Mouse (Mus musculus) forebrain, embryonic 13.5 days (tissue): ENCODE results near the gene Kcna5. TPM values are rescaled to one million over a fixed set of nuclear protein-coding genes. Genes with fewer than 3 reads are reported as not detected.

Source experiments
- ATAC-seq: fragments of 200-750 bp; cut with Nextera tagmentation; 2 replicates; pipeline ENCODE4 v1.8.0; 2017
- H3K27ac ChIP-seq: fragments of 300-500 bp; sonication (generic); 2 replicates; pipeline ENCODE4 v1.5.1; 2015; ENCODE audit warnings: inconsistent platforms, mild to moderate bottlenecking, moderate library complexity
- H3K27me3 ChIP-seq: fragments of 300-500 bp; sonication (generic); 2 replicates; pipeline ENCODE4 v1.6.1; 2015; ENCODE audit warnings: mild to moderate bottlenecking, inconsistent platforms
- H3K36me3 ChIP-seq: fragments of 300-500 bp; sonication (generic); 2 replicates; pipeline ENCODE4 v1.6.1; 2015; ENCODE audit warnings: mild to moderate bottlenecking, inconsistent platforms; ENCODE audit not compliant: poor library complexity, severe bottlenecking
- H3K4me1 ChIP-seq: fragments of 300-500 bp; sonication (generic); 2 replicates; pipeline ENCODE4 v1.6.1; 2015; ENCODE audit warnings: inconsistent platforms
- H3K4me2 ChIP-seq: fragments of 300-500 bp; sonication (generic); 2 replicates; pipeline ENCODE4 v1.6.1; 2015; ENCODE audit warnings: inconsistent platforms, mild to moderate bottlenecking, moderate library complexity
- H3K4me3 ChIP-seq: fragments of 300-500 bp; sonication (generic); 2 replicates; pipeline ENCODE4 v1.5.1; 2015; ENCODE audit warnings: mild to moderate bottlenecking, inconsistent platforms
- H3K9ac ChIP-seq: fragments of 300-500 bp; sonication (generic); 2 replicates; pipeline ENCODE4 v1.6.1; 2015; ENCODE audit warnings: mild to moderate bottlenecking, inconsistent platforms
- H3K9me3 ChIP-seq: fragments of 300-500 bp; sonication (generic); replicated peaks from 2 replicates; pipeline ENCODE4 v1.6.1; 2016; ENCODE audit warnings: inconsistent platforms
- WGBS: fragments of 180-500 bp; shearing (Covaris S2); methylation state at CpG from one replicate; pipeline ENCODE4 v1.1.7; 2015; 5-methylcytosine and 5-hydroxymethylcytosine counted together
- polyA plus RNA-seq: library from polyadenylated mRNA; unstranded; fragments of >200 nt; fragmentation: Nextera tagmentation; extraction: Ambion mirVana; gene quantifications from 2 replicates; pipeline ENCODE4 v1.2.1, GENCODE M21; 2015

The Kcna5 gene
- polyA plus RNA-seq, 1 experiment from 2014 or later = 1.3 TPM

DNA sequence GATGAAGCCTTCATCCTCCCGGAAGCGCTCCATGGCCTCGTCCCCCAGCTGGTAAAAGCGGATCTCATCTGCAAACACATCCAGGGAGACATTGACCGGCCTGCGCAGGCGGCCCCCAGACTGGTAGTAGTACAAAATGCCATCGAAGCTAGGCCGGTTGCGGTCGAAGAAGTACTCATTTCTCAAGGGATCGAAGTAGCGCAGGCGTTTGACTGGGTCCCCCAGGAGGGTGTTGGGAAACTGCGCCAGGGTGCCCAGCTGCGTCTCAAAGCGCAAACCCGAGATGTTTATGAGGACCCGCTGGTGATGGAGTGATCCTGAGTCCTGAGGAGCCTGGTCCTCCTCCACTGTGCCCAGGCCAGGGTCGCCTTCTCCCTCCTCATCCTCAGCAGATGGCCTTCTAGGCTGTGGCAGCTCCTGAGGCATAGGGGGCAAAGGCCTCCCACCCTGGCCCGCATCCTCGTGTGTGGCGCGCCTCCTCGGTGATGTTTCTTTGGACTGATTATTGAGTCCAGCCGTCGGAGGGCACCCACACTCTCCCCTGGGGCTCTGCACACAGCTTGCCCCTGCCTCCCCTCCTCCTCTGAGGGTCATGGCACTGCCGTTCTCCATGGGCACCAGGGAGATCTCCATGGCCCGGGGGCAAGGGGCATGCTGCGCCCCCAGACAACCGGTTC, 543 bp downstream of the Kcna5 start:
- no peaks in the 10 kb centered on the region for H3K9me3 ChIP-seq
- peaks cover 12% of the 10 kb centered on the region for H3K4me1 ChIP-seq
- peak overlapping the region; percentile 52 for H3K4me2 ChIP-seq
- H3K27me3 ChIP-seq = peaks cover 29% of the 10 kb centered on the region
- H3K9ac ChIP-seq = 0 out of 2 replicates have a peak overlapping the region, but pooled peaks have one; percentile 41
- no peaks in the 10 kb centered on the region for H3K36me3 ChIP-seq
- peak; percentile 21; the same call in 1 of the 2 replicates for ATAC-seq
- WGBS = 12% methylated on average over 31 of the region's 31 CpGs
- H3K4me3 ChIP-seq = peak overlapping the region; percentile 22; the same call in 1 of the 2 replicates
- no peak overlapping the region for H3K27ac ChIP-seq

DNA sequence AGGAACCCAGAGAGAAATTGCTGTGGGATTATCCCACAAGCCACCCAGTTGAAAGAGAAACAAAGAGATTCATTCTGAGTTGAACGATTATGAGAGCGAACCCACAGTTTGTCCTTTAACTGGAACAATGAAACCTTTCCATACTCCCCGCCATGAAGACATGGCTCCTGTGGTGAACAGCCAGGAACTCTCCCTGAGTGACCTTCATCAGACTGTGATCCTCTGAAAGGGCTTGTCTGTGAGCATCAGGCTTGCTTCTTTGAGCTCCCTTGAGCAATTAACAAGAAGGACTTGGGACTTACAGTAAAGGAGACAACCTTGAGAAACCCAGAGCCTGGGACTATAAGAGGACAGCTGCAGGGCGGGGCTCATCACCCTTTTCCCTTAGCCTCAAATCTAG, 3.9 kb downstream of the Kcna5 start:
- ATAC-seq = no peak
- no peaks in the 10 kb centered on the region for H3K36me3 ChIP-seq
- H3K4me2 ChIP-seq = no peak overlapping the region
- WGBS = 39% methylated on average over 4 of the region's 4 CpGs
- H3K9ac ChIP-seq = no peak overlapping the region
- peaks cover 24% of the 10 kb centered on the region for H3K27me3 ChIP-seq
- H3K27ac ChIP-seq = no peak overlapping the region
- peaks cover 12% of the 10 kb centered on the region for H3K4me1 ChIP-seq
- no peaks in the 10 kb centered on the region for H3K9me3 ChIP-seq
- H3K4me3 ChIP-seq = no peak overlapping the region

GRCm38 (mm10) chr6:126530019-126530418, 5.2 kb downstream of the Kcna5 start:
- ATAC-seq = no peak
- Histone ChIP-seq H3K9ac (no peak overlapping the region), H3K27me3 (peaks cover 19% of the 10 kb centered on the region), H3K4me2 (no peak overlapping the region), H3K4me3 (no peak overlapping the region), H3K27ac (no peak overlapping the region), H3K36me3 (no peaks in the 10 kb centered on the region), H3K4me1 (peaks cover 5% of the 10 kb centered on the region), H3K9me3 (no peaks in the 10 kb centered on the region)
- WGBS = 87% methylated on average over 3 of the region's 3 CpGs

DNA sequence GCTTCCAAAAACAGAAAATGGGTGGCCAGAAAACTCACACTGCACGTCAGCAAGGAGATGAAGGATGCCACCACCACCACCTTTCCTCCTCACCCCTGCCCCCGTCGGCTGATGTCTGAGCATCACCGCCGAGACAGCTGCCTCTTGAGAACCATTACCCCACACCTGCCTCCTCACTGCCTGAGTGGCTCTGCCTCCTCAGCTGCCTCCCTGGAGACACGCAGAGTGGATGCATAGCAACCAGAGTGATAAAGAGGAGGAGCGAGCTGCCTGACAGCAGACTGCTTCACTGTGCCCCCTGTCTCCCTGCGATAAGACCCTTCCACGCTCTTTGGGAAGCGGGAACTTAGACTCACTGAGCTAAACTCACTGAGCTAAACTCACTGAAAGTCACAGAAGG, 20.5 kb downstream of the Kcna5 start:
- H3K9me3 ChIP-seq = no peaks in the 10 kb centered on the region
- peaks cover 6% of the 10 kb centered on the region; the same call in 1 of the 2 replicates for H3K4me1 ChIP-seq
- WGBS = 51% methylated on average over 10 of the region's 10 CpGs
- no peaks in the 10 kb centered on the region for H3K36me3 ChIP-seq
- H3K4me3 ChIP-seq = no peak overlapping the region
- ATAC-seq = peak; percentile 87; the same call in 1 of the 2 replicates
- H3K9ac ChIP-seq = no peak overlapping the region
- no peak overlapping the region for H3K27ac ChIP-seq
- H3K4me2 ChIP-seq = no peak overlapping the region
- no peaks in the 10 kb centered on the region for H3K27me3 ChIP-seq

DNA sequence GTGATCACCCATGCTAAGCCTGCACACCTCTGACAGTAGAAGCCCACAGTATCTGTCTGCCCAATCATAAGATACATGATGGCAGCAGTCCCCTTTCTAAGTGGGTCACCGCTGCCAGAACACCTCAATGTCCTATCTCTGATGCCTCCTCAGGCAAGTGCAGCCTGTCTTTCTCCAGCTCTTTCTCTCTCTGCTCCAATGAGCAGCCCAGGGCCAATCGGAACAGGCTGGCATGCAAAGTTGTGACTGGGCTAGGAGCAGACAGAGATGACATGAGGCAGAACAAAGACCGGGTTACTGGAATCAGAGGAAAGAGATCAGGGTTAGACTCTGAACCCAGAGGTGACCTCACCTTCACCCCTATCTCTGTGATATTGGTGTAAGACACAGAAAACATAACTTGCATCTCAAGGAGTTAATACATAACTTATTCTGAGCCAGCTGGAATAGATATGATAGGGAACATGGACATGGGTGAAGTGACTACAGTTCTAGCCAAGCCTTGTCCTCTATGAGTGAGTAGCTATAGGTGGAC, 21.4 kb downstream of the Kcna5 start:
- no peaks in the 10 kb centered on the region for H3K27me3 ChIP-seq
- H3K9ac ChIP-seq = no peak overlapping the region
- no peaks in the 10 kb centered on the region for H3K36me3 ChIP-seq
- peaks cover 6% of the 10 kb centered on the region; the same call in 1 of the 2 replicates for H3K4me1 ChIP-seq
- ATAC-seq = no peak
- no peak overlapping the region for H3K27ac ChIP-seq
- no peak overlapping the region for H3K4me2 ChIP-seq
- H3K9me3 ChIP-seq = no peaks in the 10 kb centered on the region
- WGBS = 90% methylated on average over 3 of the region's 3 CpGs
- no peak overlapping the region for H3K4me3 ChIP-seq

- ATAC-seq = no peak
- H3K9me3 ChIP-seq = no peaks in the 10 kb centered on the region
- no peaks in the 10 kb centered on the region for H3K27me3 ChIP-seq
- H3K9ac ChIP-seq = no peak overlapping the region
- no peaks in the 10 kb centered on the region for H3K36me3 ChIP-seq
- no peak overlapping the region for H3K4me3 ChIP-seq
- no peak overlapping the region for H3K27ac ChIP-seq
- H3K4me2 ChIP-seq = no peak overlapping the region
- WGBS = 97% methylated on average over 3 of the region's 3 CpGs
- H3K4me1 ChIP-seq = peaks cover 6% of the 10 kb centered on the region; the same call in 1 of the 2 replicates
Measured at GRCm38 (mm10) chr6:126513154-126513553, 22.1 kb downstream of the Kcna5 start.

- no peaks in the 10 kb centered on the region for H3K27me3 ChIP-seq
- H3K4me3 ChIP-seq = no peak overlapping the region
- ATAC-seq = no peak
- no peaks in the 10 kb centered on the region for H3K36me3 ChIP-seq
- WGBS = 84% methylated on average over 6 of the region's 6 CpGs
- no peaks in the 10 kb centered on the region for H3K4me1 ChIP-seq
- no peak overlapping the region for H3K4me2 ChIP-seq
- H3K9me3 ChIP-seq = no peaks in the 10 kb centered on the region
- no peak overlapping the region for H3K27ac ChIP-seq
- H3K9ac ChIP-seq = no peak overlapping the region
Measured at GRCm38 (mm10) chr6:126508671-126509070, 26.5 kb downstream of the Kcna5 start.

GRCm38 (mm10) chr6:126503920-126504319, 31.3 kb downstream of the Kcna5 start:
- Histone ChIP-seq H3K27me3 (no peaks in the 10 kb centered on the region), H3K4me3 (no peak overlapping the region), H3K4me1 (no peaks in the 10 kb centered on the region), H3K36me3 (no peaks in the 10 kb centered on the region), H3K9me3 (peaks cover 6% of the 10 kb centered on the region; the same call in 1 of the 2 replicates), H3K9ac (no peak overlapping the region), H3K27ac (no peak overlapping the region), H3K4me2 (no peak overlapping the region)
- ATAC-seq = no peak
- WGBS = 77% methylated on average over 8 of the region's 8 CpGs

DNA sequence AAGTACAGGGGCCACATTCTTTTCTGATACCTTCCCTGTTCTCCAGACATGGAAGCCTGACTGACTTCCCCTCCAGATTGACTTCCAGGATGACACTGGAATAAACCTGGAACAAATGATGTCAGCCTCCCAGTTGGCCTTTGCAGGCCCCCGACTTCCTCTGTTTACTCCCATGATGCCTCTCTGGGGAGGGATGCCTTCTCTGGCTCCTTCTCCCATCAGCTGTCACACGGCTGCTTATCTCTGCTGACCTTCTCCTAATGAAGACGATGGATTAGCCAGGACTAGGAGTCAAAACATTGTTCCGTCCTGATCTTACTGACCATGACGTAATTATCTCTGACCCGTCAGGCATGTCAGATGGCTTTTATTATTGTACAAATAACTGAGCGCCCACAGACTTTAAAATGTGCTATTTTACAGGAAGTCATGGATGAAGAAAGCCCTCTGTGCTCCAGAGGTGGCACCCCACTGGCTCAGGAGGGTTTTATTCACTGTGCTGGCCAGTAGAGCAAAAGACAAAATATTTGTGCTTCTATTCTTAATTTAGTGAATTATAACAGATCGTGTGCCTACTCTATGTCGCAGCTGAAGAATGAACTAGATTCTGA, 32.4 kb downstream of the Kcna5 start:
- H3K9ac ChIP-seq = no peak overlapping the region
- no peaks in the 10 kb centered on the region for H3K36me3 ChIP-seq
- no peak overlapping the region for H3K4me2 ChIP-seq
- H3K4me1 ChIP-seq = no peaks in the 10 kb centered on the region
- ATAC-seq = no peak
- peaks cover 6% of the 10 kb centered on the region; the same call in 1 of the 2 replicates for H3K9me3 ChIP-seq
- no peaks in the 10 kb centered on the region for H3K27me3 ChIP-seq
- no peak overlapping the region for H3K27ac ChIP-seq
- H3K4me3 ChIP-seq = no peak overlapping the region
- 33% methylated on average over 9 of the region's 9 CpGs for WGBS

DNA sequence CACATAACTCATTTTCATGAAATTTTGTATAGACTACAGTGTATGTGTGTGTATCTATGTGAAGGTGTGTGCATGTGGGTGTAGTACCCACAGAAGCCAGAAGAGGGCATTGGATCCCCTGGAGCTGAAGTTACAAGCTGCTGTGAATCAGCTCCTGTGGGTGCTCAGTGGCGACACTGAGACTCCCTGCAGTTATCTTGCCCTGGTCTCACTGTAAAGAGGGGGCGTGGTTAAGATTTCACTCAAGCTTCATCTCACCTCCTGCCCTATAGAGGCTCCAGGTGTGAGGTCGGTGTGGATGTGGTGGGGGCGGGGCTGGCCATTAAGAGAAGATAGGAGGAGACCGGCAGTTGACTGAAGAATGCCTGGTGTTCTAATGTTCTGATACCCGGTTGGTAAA, 34.2 kb downstream of the Kcna5 start:
- ATAC-seq = no peak
- no peak overlapping the region for H3K9ac ChIP-seq
- peaks cover 6% of the 10 kb centered on the region; the same call in 1 of the 2 replicates for H3K9me3 ChIP-seq
- H3K4me3 ChIP-seq = no peak overlapping the region
- H3K27me3 ChIP-seq = no peaks in the 10 kb centered on the region
- WGBS = 90% methylated on average over 6 of the region's 6 CpGs
- no peak overlapping the region for H3K27ac ChIP-seq
- no peak overlapping the region for H3K4me2 ChIP-seq
- H3K36me3 ChIP-seq = no peaks in the 10 kb centered on the region
- H3K4me1 ChIP-seq = peaks cover 5% of the 10 kb centered on the region; the same call in 1 of the 2 replicates

DNA sequence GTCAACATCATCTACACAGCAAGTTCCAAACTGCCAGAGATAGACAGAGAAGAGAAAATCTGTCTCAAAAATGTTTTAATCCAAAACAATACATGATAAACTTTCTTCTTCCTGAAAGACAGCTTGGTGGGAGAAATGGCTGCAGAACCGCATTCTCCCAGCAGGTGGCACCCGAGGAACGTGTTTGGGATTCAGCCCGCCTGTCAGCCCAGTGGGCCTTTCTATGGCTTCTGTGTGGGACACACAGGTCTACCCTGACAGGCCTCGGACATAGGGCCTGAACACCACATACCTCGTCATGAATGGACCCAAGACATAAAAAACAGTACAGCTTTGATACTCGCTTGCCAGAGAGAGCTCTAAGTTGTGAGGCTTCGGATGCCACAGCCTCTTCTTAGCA, 35.1 kb downstream of the Kcna5 start:
- ATAC-seq = peak; percentile 55; the same call in 1 of the 2 replicates
- Histone ChIP-seq H3K27me3 (no peaks in the 10 kb centered on the region), H3K4me3 (no peak overlapping the region), H3K4me2 (no peak overlapping the region), H3K4me1 (peaks cover 5% of the 10 kb centered on the region; the same call in 1 of the 2 replicates), H3K9ac (no peak overlapping the region), H3K27ac (no peak overlapping the region), H3K9me3 (peaks cover 6% of the 10 kb centered on the region; the same call in 1 of the 2 replicates), H3K36me3 (no peaks in the 10 kb centered on the region)
- 15% methylated on average over 8 of the region's 8 CpGs for WGBS

DNA sequence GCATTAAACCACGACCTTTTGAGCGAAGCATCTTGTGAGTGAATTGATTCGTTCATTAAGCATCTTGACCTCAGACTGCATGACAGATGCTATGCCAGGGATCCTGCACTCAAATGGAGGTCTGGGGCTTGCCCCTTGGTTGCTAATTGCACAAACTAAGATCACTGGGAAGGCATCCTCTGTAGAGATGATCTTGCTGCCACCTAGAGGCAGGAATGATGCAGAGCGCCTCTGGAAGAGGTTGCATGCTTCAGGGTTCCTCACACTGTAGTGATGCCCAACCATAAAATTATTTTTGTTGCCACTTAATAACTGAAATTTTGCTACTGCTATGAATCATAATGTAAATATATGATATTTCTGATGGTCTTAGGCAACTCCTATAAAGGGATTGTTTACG, 37.3 kb downstream of the Kcna5 start:
- Histone ChIP-seq H3K9me3 (peaks cover 6% of the 10 kb centered on the region; the same call in 1 of the 2 replicates), H3K4me2 (no peak overlapping the region), H3K27ac (no peak overlapping the region), H3K4me3 (no peak overlapping the region), H3K9ac (no peak overlapping the region), H3K36me3 (no peaks in the 10 kb centered on the region), H3K4me1 (peaks cover 5% of the 10 kb centered on the region; the same call in 1 of the 2 replicates), H3K27me3 (no peaks in the 10 kb centered on the region)
- ATAC-seq = peak; percentile 55; the same call in 1 of the 2 replicates
- WGBS = 53% methylated on average over 5 of the region's 5 CpGs
